Mouse (Mus musculus): ENCODE results near the gene Ctss. TPM values are rescaled to one million over a fixed set of nuclear protein-coding genes. Genes with fewer than 3 reads are reported as not detected.

The Ctss gene
- total and polyA plus RNA-seq, 3 experiments: not detected

DNA sequence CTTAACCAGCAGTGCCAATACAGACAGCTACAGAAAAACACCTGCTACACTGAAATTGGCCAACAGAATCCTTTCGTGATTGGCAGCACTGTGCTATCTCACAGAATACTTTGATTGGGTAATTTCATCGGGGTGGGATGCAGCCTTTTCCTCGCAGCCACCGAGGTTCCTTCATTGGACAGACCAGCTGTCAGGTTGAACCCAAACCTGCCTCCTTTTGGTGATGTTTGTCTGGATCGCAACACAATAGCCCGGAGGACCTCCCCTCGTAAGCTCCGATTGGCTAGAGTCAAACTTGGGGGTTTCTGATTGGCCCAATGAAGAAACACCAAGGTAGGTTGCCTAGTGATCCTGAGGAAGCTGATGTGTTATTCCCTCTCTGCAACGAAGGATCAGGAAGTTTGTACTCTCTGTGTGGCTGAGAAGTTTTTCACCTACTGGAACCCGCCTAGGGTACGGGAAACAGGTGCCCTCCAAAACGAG, 62.1 kb downstream of the Ctss start, which contains the start of gene Golph3l:
TSS of gene Golph3l (plus strand) at position 331 of the 483 bp plus-strand sequence.
- Histone ChIP-seq H3K79me2 (ENCODE audit: control insufficient read depth, insufficient read depth, low read length, poor library complexity) (peaks cover 5% of the 10 kb centered on the region), H3K27ac (ENCODE audit: control insufficient read depth, low read depth, low read length) (peak within 1 kb of the TSS; percentile 74), H3K36me3 (ENCODE audit: control insufficient read depth in 1 of 2, insufficient read depth in 2 of 2, low read length in 2 of 2) (peaks cover 8 to 10% of the 10 kb centered on the region in 2 experiments), H3K9me3 (replicated peaks; ENCODE audit: insufficient read depth, low read length) (no peaks in the 10 kb centered on the region), H3K4me1 (ENCODE audit: control insufficient read depth in 1 of 2, insufficient read depth in 2 of 2, low read length in 2 of 2) (peaks cover 2 to 6% of the 10 kb centered on the region in 2 experiments; a peak in 2 of 4 replicates), H3K4me3 (ENCODE audit: control insufficient read depth in 1 of 2, insufficient read depth in 1 of 2, low read depth in 2 of 2, low read length in 2 of 2) (peak within 1 kb of the TSS; percentile 76 to 83), H3K9ac (ENCODE audit: control insufficient read depth, low read depth, low read length, poor library complexity, severe bottlenecking) (peak within 1 kb of the TSS; percentile 75), H3K27me3 (ENCODE audit: control insufficient read depth in 1 of 2, insufficient read depth in 2 of 2, low read length in 2 of 2) (no peaks in the 10 kb centered on the region; a peak in 1 of 4 replicates)
- peak; percentile 100 for DNase-seq (ENCODE audit: low read depth, low spot score)
- TF ChIP-seq GABPA (IDR thresholded peaks at IDR 0.05; ENCODE audit: low read depth, low read length) (no peak), TBP (IDR thresholded peaks at IDR 0.05; ENCODE audit: low read depth, low read length) (peak; percentile 93), MAX (IDR thresholded peaks at IDR 0.05; ENCODE audit: low read length) (peak; percentile 31; the same call in 1 of the 2 replicates), TCF12 (IDR thresholded peaks at IDR 0.05; ENCODE audit: low read depth, low read length) (peak; percentile 38), MXI1 (IDR thresholded peaks at IDR 0.05; ENCODE audit: low read depth, low read length) (peak; percentile 81), TAL1 (IDR thresholded peaks at IDR 0.05; ENCODE audit: low read length) (no peak), MYC (IDR thresholded peaks at IDR 0.05; ENCODE audit: low read depth, low read length) (peak; percentile 19; the same call in 1 of the 2 replicates), HCFC1 (IDR thresholded peaks at IDR 0.05; ENCODE audit: low read depth, low read length) (peak; percentile 91), ELF1 (IDR thresholded peaks at IDR 0.05; ENCODE audit: low read depth, low read length) (peak; percentile 89), EP300 (IDR thresholded peaks at IDR 0.05; ENCODE audit: low read depth in 1 of 2, low read length in 2 of 2) (no peak; a peak in 2 of 4 replicates), ZNF384 (IDR thresholded peaks at IDR 0.05; ENCODE audit: low read depth, low read length) (no peak; the same call in 1 of the 2 replicates), ETS1 (IDR thresholded peaks at IDR 0.05; ENCODE audit: low read depth, low read length) (0 out of 2 replicates have a peak, but pooled peaks have one; percentile 38), BHLHE40 (IDR thresholded peaks at IDR 0.05; ENCODE audit: borderline replicate concordance, low read depth, low read length) (no peak), RCOR1 (IDR thresholded peaks at IDR 0.05; ENCODE audit: low read depth, low read length) (no peak), SIN3A (IDR thresholded peaks at IDR 0.05; ENCODE audit: low read length) (peak; percentile 98), SMC3 (IDR thresholded peaks at IDR 0.05; ENCODE audit: low read depth, low read length) (peak; percentile 23; the same call in 1 of the 2 replicates), USF1 (IDR thresholded peaks at IDR 0.05; ENCODE audit: low read depth, low read length) (no peak), CHD2 (IDR thresholded peaks at IDR 0.05; ENCODE audit: low read length) (peak; percentile 96), NELFE (IDR thresholded peaks at IDR 0.05; ENCODE audit: low read depth, low read length) (peak; percentile 90), ZC3H11A (IDR thresholded peaks at IDR 0.05; ENCODE audit: low read depth, low read length) (no peak), UBTF (IDR thresholded peaks at IDR 0.05; ENCODE audit: borderline replicate concordance, insufficient read depth, low read depth, low read length) (no peak), MEF2A (IDR thresholded peaks at IDR 0.05; ENCODE audit: extremely low read depth, insufficient replicate concordance, low read depth, low read length, poor library complexity, severe bottlenecking) (no peak), POLR2AphosphoS2 (IDR thresholded peaks at IDR 0.05; ENCODE audit: low read length) (peak; percentile 97), KAT2A (conservative IDR thresholded peaks at IDR 0.05; ENCODE audit: low read depth, low read length) (peak; percentile 86), MYB (IDR thresholded peaks at IDR 0.05; ENCODE audit: low read depth, low read length) (no peak), MAZ (IDR thresholded peaks at IDR 0.05; ENCODE audit: low read depth, low read length) (peak; percentile 70), MAFK (IDR thresholded peaks at IDR 0.05; ENCODE audit: borderline replicate concordance, low read depth, low read length) (no peak), JUND (IDR thresholded peaks at IDR 0.05; ENCODE audit: low read depth, low read length) (peak; percentile 68), E2F4 (IDR thresholded peaks at IDR 0.05; ENCODE audit: borderline replicate concordance, low read depth, low read length) (no peak), CHD1 (IDR thresholded peaks at IDR 0.05; ENCODE audit: low read depth, low read length) (no peak), ZMIZ1 (IDR thresholded peaks at IDR 0.05; ENCODE audit: low read depth, low read length) (peak; percentile 98), GATA1 (IDR thresholded peaks at IDR 0.05; ENCODE audit: low read depth, low read length) (peak; percentile 81), POLR2AphosphoS5 (IDR thresholded peaks at IDR 0.05; ENCODE audit: borderline replicate concordance, low read depth, low read length) (no peak; the same call in 1 of the 2 replicates), NRF1 (IDR thresholded peaks at IDR 0.05; ENCODE audit: insufficient read depth, low read depth, low read length, poor library complexity, severe bottlenecking) (peak; percentile 49; the same call in 1 of the 2 replicates), POLR2A (IDR thresholded peaks at IDR 0.05; ENCODE audit: control insufficient read depth in 1 of 2, insufficient read depth in 1 of 2, low read depth in 1 of 2, low read length in 2 of 2, poor library complexity in 1 of 2) (peak; percentile 48 to 95; a peak in 2 of 4 replicates)
